Mouse (Mus musculus): ENCODE measurements around the gene Btbd35f4.
"Not testable (repeated sequence)": the region's sequence is repeated elsewhere in the genome, so short reads cannot be mapped to it uniquely, and the experiment has no call there.

Gene Btbd35f4

DNA sequence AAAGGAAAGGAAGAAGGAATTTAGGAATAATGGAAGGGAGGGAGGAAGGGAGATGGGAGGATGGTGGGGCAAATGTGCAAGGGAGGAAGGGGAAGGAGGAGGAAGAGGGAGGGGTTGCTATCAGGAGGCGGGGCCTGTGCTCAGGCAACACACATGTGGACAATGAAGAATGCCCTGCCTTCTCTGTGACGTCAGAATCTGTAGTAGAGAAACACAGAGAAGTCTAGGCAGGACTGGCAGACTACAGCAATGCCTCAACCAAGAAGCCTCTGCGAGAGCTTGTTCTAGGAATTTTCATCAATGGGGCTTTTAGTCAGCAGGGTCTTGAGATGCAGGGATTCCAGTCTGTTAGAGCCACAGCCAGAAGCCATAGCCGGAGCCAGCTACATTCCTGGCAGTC lies at the start of gene Btbd35f4:
TSS of gene Btbd35f4 (plus strand) at position 301 of the 400 bp plus-strand sequence.
- DNase-seq (ENCODE audit: low spot score in 2 of 2) = not testable (repeated sequence)

DNA sequence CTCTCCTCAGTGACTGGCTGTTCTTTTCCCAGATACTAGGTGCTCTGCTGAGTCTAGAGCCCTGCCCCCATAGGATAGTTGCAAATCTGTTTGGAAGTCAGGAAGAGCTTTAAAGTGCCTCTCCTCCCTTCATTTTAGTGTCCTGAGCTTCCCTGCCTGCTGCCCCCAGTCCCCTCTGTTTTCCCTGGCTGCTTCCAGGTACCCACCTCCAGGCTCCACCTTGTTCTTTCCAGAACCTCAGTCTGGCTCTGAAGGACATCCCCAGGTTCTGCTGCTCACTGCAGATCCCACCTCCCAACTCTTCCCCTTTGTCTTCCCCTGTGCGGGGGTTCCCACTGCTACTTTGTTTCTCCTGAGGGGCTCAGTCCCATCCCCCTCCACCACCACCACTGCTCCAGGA lies 39.7 kb downstream of the Btbd35f4 start:
- not testable (repeated sequence) for DNase-seq (ENCODE audit: low spot score in 2 of 2)

Measured in urinary bladder, postnatal 36 days (tissue).